Mouse (Mus musculus) spleen, adult 2 months (tissue): ENCODE results near the gene Ppil1.

Experiments
- CTCF ChIP-seq: fragments of 200-500 bp; IDR thresholded peaks from 2 replicates; pipeline ENCODE4 v1.5.1; 2011; ENCODE audit warnings: mild to moderate bottlenecking, inconsistent platforms; ENCODE audit not compliant: insufficient read depth, insufficient read length, insufficient replicate concordance; ENCODE audit errors: extremely low read depth
- POLR2A ChIP-seq: fragments of 200-500 bp; IDR thresholded peaks from 2 replicates; pipeline ENCODE4 v1.6.1; 2011; ENCODE audit warnings: low read depth, low read length, inconsistent platforms

DNA sequence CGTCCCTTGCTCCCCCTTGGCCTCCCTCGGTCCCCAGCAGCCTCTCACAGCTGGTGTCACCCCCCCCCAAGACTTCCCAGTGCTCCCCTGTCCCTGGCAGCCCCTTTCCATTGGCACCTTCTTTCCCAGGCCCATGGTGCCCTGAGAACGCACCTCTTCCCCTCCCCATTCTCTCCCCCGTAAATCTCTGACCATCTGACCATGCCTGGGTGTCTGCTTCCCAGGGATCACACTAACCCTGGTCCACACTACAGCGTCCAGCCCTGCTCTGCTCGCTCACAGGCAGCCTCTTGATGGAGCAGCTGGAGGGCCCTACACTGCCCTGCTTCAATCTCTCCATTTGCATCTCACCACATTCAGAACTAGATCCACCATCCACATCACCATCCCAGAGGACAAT lies 7.5 kb downstream of the Ppil1 start:
- no peak for TF ChIP-seq CTCF
- TF ChIP-seq POLR2A = no peak
